Mouse (Mus musculus) ES-E14 (cell line): ENCODE measurements around the gene Pwwp2b. TPM values are rescaled to one million over a fixed set of nuclear protein-coding genes. Genes with fewer than 3 reads are reported as not detected.

ENCODE experiments used
- DNase-seq: peaks from one replicate; pipeline ENCODE4 v3.0.0-alpha.2; 2013; ENCODE audit warnings: low read depth, low spot score
- H3K27ac ChIP-seq: 2 replicates; pipeline ENCODE4 v1.5.1; 2012; ENCODE audit warnings: low read depth, mild to moderate bottlenecking, low read length, moderate library complexity, mixed read lengths; ENCODE audit not compliant: poor library complexity, insufficient read depth, severe bottlenecking
- H3K36me3 ChIP-seq: 2 replicates; pipeline ENCODE4 v1.6.1; 2012; ENCODE audit warnings: mild to moderate bottlenecking, low read length, moderate library complexity, mixed read lengths; ENCODE audit not compliant: control insufficient read depth, poor library complexity, insufficient read depth, severe bottlenecking
- H3K4me1 ChIP-seq, 2 experiments: fragments of 150-350 bp in 1 of 2; sonication (generic) in 1 of 2; 2 replicates each; pipeline ENCODE4 v1.6.1; 2012; ENCODE audit warnings: low read length in 2 of 2, mild to moderate bottlenecking in 1 of 2, mixed read lengths in 1 of 2; ENCODE audit not compliant: control insufficient read depth in 2 of 2, insufficient read depth in 2 of 2, poor library complexity in 1 of 2
- H3K4me3 ChIP-seq, 2 experiments: fragments of 150-350 bp in 1 of 2; sonication (generic) in 1 of 2; 2 replicates each; pipeline ENCODE4 v1.5.1; 2012; ENCODE audit warnings: low read length in 2 of 2, low read depth in 1 of 2, mild to moderate bottlenecking in 1 of 2, mixed read lengths in 1 of 2; ENCODE audit not compliant: insufficient read depth in 1 of 2, poor library complexity in 1 of 2, severe bottlenecking in 1 of 2
- H3K9ac ChIP-seq: 2 replicates; pipeline ENCODE4 v1.6.1; 2012; ENCODE audit warnings: low read depth, mild to moderate bottlenecking, low read length, mixed read lengths; ENCODE audit not compliant: poor library complexity, insufficient read depth, severe bottlenecking
- H3K9me3 ChIP-seq: fragments of 150-350 bp; sonication (generic); 2 replicates; pipeline ENCODE4 v1.6.1; 2012; ENCODE audit warnings: low read depth, mild to moderate bottlenecking, low read length; ENCODE audit not compliant: control insufficient read depth, insufficient read depth
- CHD2 ChIP-seq: IDR thresholded peaks from 2 replicates; pipeline ENCODE4 v1.6.1; 2014; ENCODE audit warnings: mild to moderate bottlenecking, low read depth, low read length, inconsistent platforms
- HCFC1 ChIP-seq: IDR thresholded peaks from 2 replicates; pipeline ENCODE4 v1.6.1; 2012; ENCODE audit warnings: low read length, inconsistent platforms, borderline replicate concordance; ENCODE audit not compliant: insufficient read depth
- MAFK ChIP-seq: IDR thresholded peaks from 2 replicates; pipeline ENCODE4 v1.6.1; 2014; ENCODE audit warnings: mild to moderate bottlenecking, low read depth, low read length, inconsistent platforms; ENCODE audit not compliant: insufficient read depth
- ZC3H11A ChIP-seq: IDR thresholded peaks from 2 replicates; pipeline ENCODE4 v1.6.1; 2012; ENCODE audit warnings: low read depth, mild to moderate bottlenecking, inconsistent platforms, low read length, borderline replicate concordance
- ZNF384 ChIP-seq: IDR thresholded peaks from 2 replicates; pipeline ENCODE4 v1.6.1; 2012; ENCODE audit warnings: low read depth, low read length, inconsistent platforms
- in situ Hi-C, 2 experiments: fragments of 600-800 bp; cut with MboI; formaldehyde crosslinking; loops; one replicate each; pipeline ENCODE4 v1.15.1; 2025; ENCODE audit warnings: low sequenced_read_pairs in 2 of 2, inconsistent platforms in 1 of 2; ENCODE audit not compliant: unreplicated experiment in 2 of 2
- total RNA-seq: library from RNA; depleted of rRNA; stranded (reverse); fragments of 300-350 nt; gene quantifications from 2 replicates; pipeline ENCODE4 v1.2.3, GENCODE M21; 2012

Pwwp2b gene
- total RNA-seq, 1 experiment = 7.1 TPM

DNA sequence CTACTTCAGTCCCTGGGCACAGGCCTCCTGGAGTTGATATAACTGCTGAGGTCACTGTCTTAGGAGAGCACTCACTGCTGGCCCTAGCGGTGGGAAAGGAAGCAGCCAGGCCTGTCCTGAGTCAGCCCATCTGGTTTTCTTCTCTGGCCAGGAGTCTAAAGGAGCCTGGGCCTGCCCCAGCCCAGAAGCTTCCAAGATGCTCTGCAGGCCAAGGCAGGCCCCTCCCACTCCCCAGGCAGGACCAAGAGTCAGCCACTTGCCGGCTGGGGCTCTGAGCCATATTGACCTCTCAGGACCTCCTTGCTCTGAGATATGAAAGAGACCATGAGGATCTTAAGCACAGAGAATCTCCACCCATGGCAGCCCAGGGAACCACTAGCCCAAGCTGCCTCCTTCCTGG, 60.8 kb downstream of the Pwwp2b start:
- H3K9ac ChIP-seq = no peak overlapping the region
- in situ Hi-C loops = loop anchor here in 1 of 2 experiments (10.0 kb wide), 1 partner anchor 166 kb away; no protein-coding TSS in a partner anchor
- no peaks in the 10 kb centered on the region for H3K36me3 ChIP-seq
- DNase-seq = no peak
- H3K9me3 ChIP-seq = no peaks in the 10 kb centered on the region
- H3K27ac ChIP-seq = no peak overlapping the region
- TF ChIP-seq ZC3H11A = no peak
- no peak for TF ChIP-seq HCFC1
- no peak for TF ChIP-seq MAFK
- TF ChIP-seq CHD2 = no peak
- TF ChIP-seq ZNF384 = no peak
- H3K4me3 ChIP-seq = no peak overlapping the region
- no peaks in the 10 kb centered on the region for H3K4me1 ChIP-seq

DNA sequence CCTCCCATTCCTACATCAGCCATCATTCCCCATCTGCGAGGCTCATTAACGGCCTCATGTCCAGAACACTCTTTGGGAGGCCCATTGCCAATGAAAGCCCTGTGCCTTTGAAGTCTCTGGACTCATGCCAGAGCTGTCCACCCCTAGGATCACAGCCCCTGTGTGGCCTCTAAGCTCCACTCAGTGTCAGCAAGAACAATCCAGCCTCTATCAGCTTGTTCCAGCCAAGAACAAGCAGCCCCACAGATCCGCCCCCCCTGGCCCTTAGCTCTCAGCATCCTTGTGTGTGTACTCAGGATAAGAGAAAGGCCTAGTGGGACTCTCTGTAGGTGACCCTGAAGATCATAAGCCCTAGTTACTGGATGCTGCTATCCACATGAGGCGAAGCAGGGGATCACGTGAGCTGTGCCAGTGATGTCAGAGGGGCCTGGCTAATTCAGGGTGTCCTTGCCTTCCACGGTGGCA, 62.2 kb downstream of the Pwwp2b start:
- no peak overlapping the region for H3K27ac ChIP-seq
- no peaks in the 10 kb centered on the region for H3K4me1 ChIP-seq
- H3K9ac ChIP-seq = no peak overlapping the region
- no peaks in the 10 kb centered on the region for H3K36me3 ChIP-seq
- no peak for DNase-seq
- H3K9me3 ChIP-seq = no peaks in the 10 kb centered on the region
- no peak overlapping the region for H3K4me3 ChIP-seq
- in situ Hi-C loops = no loop called here
- TF ChIP-seq CHD2 (no peak), ZNF384 (no peak), ZC3H11A (no peak), HCFC1 (no peak), MAFK (no peak)

DNA sequence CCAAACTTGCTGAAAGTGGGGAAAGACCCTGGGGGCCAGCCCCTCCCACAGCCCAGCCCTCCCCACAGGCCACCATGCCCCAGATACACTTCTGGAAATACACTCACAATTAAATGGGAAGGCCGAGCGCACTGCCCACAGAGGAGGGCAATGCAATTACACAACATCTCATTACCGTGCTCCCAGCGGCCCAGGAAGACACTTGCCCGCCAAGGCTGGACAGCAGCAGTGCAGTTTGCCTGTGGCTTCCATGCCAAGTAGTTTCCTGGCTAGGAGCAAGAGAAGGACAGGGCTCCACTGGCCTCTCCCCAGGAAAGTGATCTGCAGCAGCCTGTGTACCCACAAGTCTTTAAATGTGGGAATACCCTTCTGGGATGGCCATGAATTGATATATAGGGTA, 64.4 kb downstream of the Pwwp2b start:
- TF ChIP-seq MAFK = no peak
- no peak for TF ChIP-seq HCFC1
- no peak for TF ChIP-seq CHD2
- TF ChIP-seq ZNF384 = no peak
- TF ChIP-seq ZC3H11A = no peak

GRCm38 (mm10) chr7:139313413-139313812, 65.1 kb downstream of the Pwwp2b start:
- no peak overlapping the region for H3K4me3 ChIP-seq
- no peaks in the 10 kb centered on the region for H3K36me3 ChIP-seq
- TF ChIP-seq ZC3H11A (no peak), MAFK (no peak), CHD2 (no peak), ZNF384 (no peak), HCFC1 (no peak)
- no peak overlapping the region for H3K9ac ChIP-seq
- no peak for DNase-seq
- H3K4me1 ChIP-seq = no peaks in the 10 kb centered on the region
- in situ Hi-C loops = no loop called here
- no peaks in the 10 kb centered on the region for H3K9me3 ChIP-seq
- H3K27ac ChIP-seq = no peak overlapping the region

More for the DNA sequence above, 64.4 kb downstream of the Pwwp2b start:
- Histone ChIP-seq H3K9me3 (no peaks in the 10 kb centered on the region), H3K27ac (no peak overlapping the region), H3K4me3 (no peak overlapping the region), H3K9ac (no peak overlapping the region), H3K4me1 (no peaks in the 10 kb centered on the region), H3K36me3 (no peaks in the 10 kb centered on the region)
- DNase-seq = no peak
- in situ Hi-C loops = no loop called here

GRCm38 (mm10) chr7:139314716-139315115, 66.4 kb downstream of the Pwwp2b start:
- H3K36me3 ChIP-seq = no peaks in the 10 kb centered on the region
- H3K4me1 ChIP-seq = no peaks in the 10 kb centered on the region
- TF ChIP-seq ZNF384 = no peak
- TF ChIP-seq ZC3H11A = no peak
- TF ChIP-seq CHD2 = no peak
- TF ChIP-seq MAFK = no peak
- TF ChIP-seq HCFC1 = no peak
- no peaks in the 10 kb centered on the region for H3K9me3 ChIP-seq
- no peak overlapping the region for H3K9ac ChIP-seq
- no peak for DNase-seq
- H3K27ac ChIP-seq = no peak overlapping the region
- H3K4me3 ChIP-seq = no peak overlapping the region
- in situ Hi-C loops = no loop called here
